In genomic region chr3:32609233-32609632, GRCm38 (mm10) we compare ENCODE assay signal across 14 mouse cellular contexts. TPM values are rescaled to one million over a fixed set of nuclear protein-coding genes. Genes with fewer than 3 reads are reported as not detected.
A peak's percentile ranks its signal among the peaks of the same experiment; 100 is the strongest.
DNase-seq lines count a peak whose midpoint lies in the region; ATAC-seq and TF ChIP-seq lines count a peak whose summit lies in the region.
"Had no signal": no experiment of that assay in that cellular context is flagged by ENCODE, and none has a peak within 500 bp of the region (broad histone marks: within the 10 kb centered on the region; RNA-seq: fewer than 3 reads in every experiment).

No protein-coding gene starts in this region.

- H3K27ac ChIP-seq in forebrain, embryonic 16.5 days (ENCODE audit: low read length) = no peak overlapping the region
- H3K27ac ChIP-seq in forebrain, postnatal 0 days (ENCODE audit: low read depth, low read length) = no peak overlapping the region
- H3K27ac ChIP-seq in kidney, embryonic 15.5 days = no peak overlapping the region
- H3K27ac ChIP-seq in kidney, embryonic 14.5 days (ENCODE audit: low read depth, low read length) = no peak overlapping the region
- H3K27ac ChIP-seq in neural tube, embryonic 14.5 days (ENCODE audit: low read depth, low read length) = no peak overlapping the region
- H3K27ac ChIP-seq in thymus, adult 2 months (ENCODE audit: control insufficient read depth, insufficient read depth, low read length) = no peak overlapping the region
- H3K27ac ChIP-seq: lung, embryonic 15.5 days had no signal

- DNase-seq in forebrain, postnatal 0 days = no peak
- no peak for DNase-seq in neural tube, embryonic 10.5 days (ENCODE audit: extremely low spot score, low spot score)
- DNase-seq in thymus, adult 2 months = no peak
- DNase-seq: adrenal gland, adult 8-10 months; cerebellum, postnatal 10 days; kidney, adult 2 months; left cerebral cortex, postnatal 4 days had no signal

- 94% methylated on average over 4 of the region's 4 CpGs for WGBS in forebrain, embryonic 16.5 days
- WGBS in forebrain, postnatal 0 days = 97% methylated on average over 4 of the region's 4 CpGs
- WGBS in kidney, embryonic 15.5 days = 91% methylated on average over 4 of the region's 4 CpGs
- WGBS in kidney, embryonic 14.5 days = 96% methylated on average over 4 of the region's 4 CpGs
- 97% methylated on average over 4 of the region's 4 CpGs for WGBS in neural tube, embryonic 14.5 days
- 100% methylated on average over 4 of the region's 4 CpGs for WGBS in thymus, adult 2 months

- no peak overlapping the region for H3K4me2 ChIP-seq in forebrain, embryonic 16.5 days (ENCODE audit: low read length)
- no peak overlapping the region for H3K4me2 ChIP-seq in forebrain, postnatal 0 days (ENCODE audit: low read depth)
- H3K4me2 ChIP-seq in kidney, embryonic 15.5 days = no peak overlapping the region
- no peak overlapping the region for H3K4me2 ChIP-seq in kidney, embryonic 14.5 days (replicated peaks; ENCODE audit: low read depth, low read length)
- H3K4me2 ChIP-seq in neural tube, embryonic 14.5 days (ENCODE audit: low read depth, low read length) = no peak overlapping the region
- H3K4me2 ChIP-seq: liver, embryonic 11.5 days; lung, embryonic 15.5 days had no signal

- H3K36me3 ChIP-seq in forebrain, embryonic 16.5 days (ENCODE audit: control insufficient read depth, insufficient read depth) = no peaks in the 10 kb centered on the region
- H3K36me3 ChIP-seq in forebrain, postnatal 0 days (ENCODE audit: insufficient read depth) = no peaks in the 10 kb centered on the region
- H3K36me3 ChIP-seq in kidney, embryonic 15.5 days = no peaks in the 10 kb centered on the region
- H3K36me3 ChIP-seq in kidney, embryonic 14.5 days (ENCODE audit: control insufficient read depth, insufficient read depth, low read length) = no peaks in the 10 kb centered on the region
- H3K36me3 ChIP-seq in neural tube, embryonic 14.5 days (ENCODE audit: control insufficient read depth, insufficient read depth, low read length) = no peaks in the 10 kb centered on the region
- no peaks in the 10 kb centered on the region for H3K36me3 ChIP-seq in thymus, adult 2 months (ENCODE audit: control insufficient read depth, insufficient read depth, low read length)
- H3K36me3 ChIP-seq: lung, embryonic 15.5 days had no signal

- H3K27me3 ChIP-seq in forebrain, embryonic 16.5 days (replicated peaks; ENCODE audit: control insufficient read depth, insufficient read depth, low read length) = no peaks in the 10 kb centered on the region
- no peaks in the 10 kb centered on the region for H3K27me3 ChIP-seq in forebrain, postnatal 0 days (ENCODE audit: insufficient read depth, low read length)
- no peaks in the 10 kb centered on the region for H3K27me3 ChIP-seq in kidney, embryonic 15.5 days
- H3K27me3 ChIP-seq in kidney, embryonic 14.5 days (ENCODE audit: control insufficient read depth, insufficient read depth, low read length) = no peaks in the 10 kb centered on the region
- H3K27me3 ChIP-seq in neural tube, embryonic 14.5 days (ENCODE audit: control insufficient read depth, insufficient read depth, low read length) = no peaks in the 10 kb centered on the region
- no peaks in the 10 kb centered on the region for H3K27me3 ChIP-seq in thymus, adult 2 months (ENCODE audit: control insufficient read depth, insufficient read depth, low read length)
- H3K27me3 ChIP-seq: lung, embryonic 15.5 days had no signal

- no peak for TF ChIP-seq POLR2A in thymus, adult 2 months (IDR thresholded peaks at IDR 0.05; ENCODE audit: control insufficient read depth, extremely low read depth, insufficient read depth, low read length, poor library complexity)

- ATAC-seq in forebrain, embryonic 16.5 days = 0 out of 2 replicates have a peak, but pooled peaks have one; percentile 9
- ATAC-seq in forebrain, postnatal 0 days = no peak; the same call in 1 of the 2 replicates
- 0 out of 2 replicates have a peak, but pooled peaks have one; percentile 23 for ATAC-seq in kidney, embryonic 15.5 days (replicated peaks; ENCODE audit: low FRiP score)
- ATAC-seq in kidney, embryonic 14.5 days (ENCODE audit: low FRiP score, low TSS enrichment) = no peak
- peak; percentile 35; the same call in 1 of the 2 replicates for ATAC-seq in neural tube, embryonic 14.5 days (ENCODE audit: low read depth)
- 0 out of 2 replicates have a peak, but pooled peaks have one; percentile 31 for ATAC-seq in monocyte, adult 5-6 weeks (replicated peaks; ENCODE audit: insufficient number of reproducible peaks, low FRiP score, low TSS enrichment, poor library complexity, severe bottlenecking)

- TF ChIP-seq CTCF in forebrain, postnatal 0 days (IDR thresholded peaks at IDR 0.05; ENCODE audit: low read depth) = no peak
- no peak for TF ChIP-seq CTCF in thymus, adult 2 months (IDR thresholded peaks at IDR 0.05; ENCODE audit: borderline replicate concordance, control insufficient read depth, extremely low read depth, insufficient read depth, low read length, poor library complexity)

- H3K4me1 ChIP-seq in forebrain, embryonic 16.5 days (replicated peaks; ENCODE audit: control insufficient read depth, insufficient read depth, low read length) = no peaks in the 10 kb centered on the region; the same call in 1 of the 2 replicates
- H3K4me1 ChIP-seq in forebrain, postnatal 0 days (ENCODE audit: insufficient read depth) = no peaks in the 10 kb centered on the region
- H3K4me1 ChIP-seq in kidney, embryonic 15.5 days = 0 out of 2 replicates have a peak, but pooled peaks cover 5% of the 10 kb centered on the region
- no peaks in the 10 kb centered on the region for H3K4me1 ChIP-seq in kidney, embryonic 14.5 days (ENCODE audit: control insufficient read depth, insufficient read depth, low read length)
- H3K4me1 ChIP-seq in neural tube, embryonic 14.5 days (ENCODE audit: control insufficient read depth, insufficient read depth, low read length) = no peaks in the 10 kb centered on the region
- H3K4me1 ChIP-seq in thymus, adult 2 months (replicated peaks; ENCODE audit: control insufficient read depth, insufficient read depth, low read length) = 0 out of 2 replicates have a peak, but pooled peaks cover 2% of the 10 kb centered on the region

- no peaks in the 10 kb centered on the region for H3K9me3 ChIP-seq in forebrain, embryonic 16.5 days (ENCODE audit: control insufficient read depth, low read length)
- no peaks in the 10 kb centered on the region for H3K9me3 ChIP-seq in forebrain, postnatal 0 days (ENCODE audit: low read length)
- no peaks in the 10 kb centered on the region for H3K9me3 ChIP-seq in kidney, embryonic 15.5 days (replicated peaks)
- H3K9me3 ChIP-seq in kidney, embryonic 14.5 days (ENCODE audit: control insufficient read depth, low read length) = no peaks in the 10 kb centered on the region
- H3K9me3 ChIP-seq in neural tube, embryonic 14.5 days (ENCODE audit: control insufficient read depth, low read length) = no peaks in the 10 kb centered on the region
- H3K9me3 ChIP-seq: lung, embryonic 15.5 days had no signal

- H3K9ac ChIP-seq in forebrain, embryonic 16.5 days (replicated peaks; ENCODE audit: low read depth, low read length) = no peak overlapping the region
- H3K9ac ChIP-seq in forebrain, postnatal 0 days = no peak overlapping the region
- H3K9ac ChIP-seq in kidney, embryonic 15.5 days = no peak overlapping the region
- H3K9ac ChIP-seq in kidney, embryonic 14.5 days (ENCODE audit: low read depth, low read length) = no peak overlapping the region
- H3K9ac ChIP-seq in neural tube, embryonic 14.5 days (replicated peaks; ENCODE audit: low read depth, low read length) = no peak overlapping the region
- H3K9ac ChIP-seq: lung, embryonic 15.5 days had no signal

- H3K4me3 ChIP-seq in forebrain, embryonic 16.5 days (replicated peaks; ENCODE audit: low read length) = no peak overlapping the region
- H3K4me3 ChIP-seq in forebrain, postnatal 0 days (ENCODE audit: low read depth, low read length) = no peak overlapping the region
- no peak overlapping the region for H3K4me3 ChIP-seq in kidney, embryonic 15.5 days (replicated peaks)
- H3K4me3 ChIP-seq in kidney, embryonic 14.5 days (ENCODE audit: low read length) = no peak overlapping the region
- H3K4me3 ChIP-seq in neural tube, embryonic 14.5 days (ENCODE audit: low read depth, low read length) = no peak overlapping the region
- no peak overlapping the region for H3K4me3 ChIP-seq in thymus, adult 2 months (ENCODE audit: control insufficient read depth, insufficient read depth, low read length)
- H3K4me3 ChIP-seq: lung, embryonic 15.5 days had no signal

RNA-seq across cellular contexts. Expression of gene Gnb4, which starts 7.2 kb away (rescaled TPM):
- polyA plus RNA-seq in forebrain, embryonic 16.5 days (2015; fragmentation: Nextera tagmentation; extraction: Ambion mirVana) = 87.8 and 88.3 TPM in 2 replicates
- 125 and 135 TPM in 2 replicates for total RNA-seq in forebrain, postnatal 0 days (2014; rRNA removed)
- 131 and 136 TPM in 2 replicates for polyA plus RNA-seq in forebrain, postnatal 0 days (2015; fragmentation: Nextera tagmentation; extraction: Ambion mirVana)
- 51.0 and 54.4 TPM in 2 replicates for polyA plus RNA-seq in kidney, embryonic 15.5 days (2015; fragmentation: Nextera tagmentation; extraction: Ambion mirVana)
- 36.4 and 43.8 TPM in 2 replicates for polyA plus RNA-seq in kidney, embryonic 14.5 days (2014; fragmentation: Nextera tagmentation; extraction: Ambion mirVana)
- polyA plus RNA-seq in neural tube, embryonic 14.5 days (2014; fragmentation: Nextera tagmentation; extraction: Ambion mirVana) = 98.5 and 108 TPM in 2 replicates
- 1.4 to 6.0 TPM (median 5.7 TPM) in 3 replicates for total RNA-seq in monocyte, adult 5-6 weeks (2017)
- 35.1 and 42.2 TPM in 2 replicates for polyA plus RNA-seq in thymus, adult 2 months (2012; rRNA removed)

Comparison
In these comparisons a context has a peak if more than half of its experiments do, and no peak if none do; other contexts are left out.
1. ATAC-seq: peak in forebrain, embryonic 16.5 days (single experiment), kidney, embryonic 15.5 days (single experiment), neural tube, embryonic 14.5 days (single experiment) and monocyte, adult 5-6 weeks (single experiment); none in forebrain, postnatal 0 days (single experiment) and kidney, embryonic 14.5 days (single experiment).